Mouse (Mus musculus) megakaryocyte progenitor cell, adult 5-6 weeks (primary cell): ENCODE data around the gene Ccdc173. TPM values are rescaled to one million over a fixed set of nuclear protein-coding genes. Genes with fewer than 3 reads are reported as not detected.

Source experiments
- total RNA-seq, 2 experiments: library from RNA; stranded (forward) in 1 of 2; stranded (reverse) in 1 of 2; fragments of 157-497, 149-512 nt in 1 of 2; fragments of 200-1000 nt in 1 of 2; gene quantifications; 2 replicates each; pipeline versions ENCODE4 v1.2.3 to v1.2.4; 2015 to 2017

Ccdc173 gene
- total RNA-seq, 2 experiments from 2014 or later: 0.54 to 2.5 TPM

Other genes with a start within 250 kb of the Ccdc173 start
- gene Lrp2, start 203.5 kb downstream of the Ccdc173 start, total RNA-seq (2015): not detected in 2 replicates
- gene Lrp2, start 203.5 kb downstream of the Ccdc173 start, total RNA-seq (2017): under 0.01 TPM in 1 of 2 replicates, not detected in the other
- 6.8 and 8.9 TPM in 2 replicates for gene Bbs5, start 142.4 kb downstream of the Ccdc173 start, total RNA-seq (2015)
- gene Bbs5, start 142.4 kb downstream of the Ccdc173 start, total RNA-seq (2017): 4.6 and 5.2 TPM in 2 replicates
- not detected in 2 replicates for gene Klhl41, start 119.5 kb downstream of the Ccdc173 start, total RNA-seq (2015)
- gene Klhl41, start 119.5 kb downstream of the Ccdc173 start, total RNA-seq (2017): 0.07 TPM in 1 of 2 replicates, not detected in the other
- 21.3 and 21.8 TPM in 2 replicates for gene Fastkd1, start 76.1 kb downstream of the Ccdc173 start, total RNA-seq (2015)
- gene Fastkd1, start 76.1 kb downstream of the Ccdc173 start, total RNA-seq (2017): 16.7 and 17.0 TPM in 2 replicates
- 136 and 142 TPM in 2 replicates for gene Ppig, start 67.0 kb downstream of the Ccdc173 start, total RNA-seq (2015)
- gene Ppig, start 67.0 kb downstream of the Ccdc173 start, total RNA-seq (2017): 70.5 and 131 TPM in 2 replicates
- 24.5 and 25.3 TPM in 2 replicates for gene Phospho2, start within 50 bp of the Ccdc173 start, total RNA-seq (2015)
- 21.9 and 25.0 TPM in 2 replicates for gene Phospho2, start within 50 bp of the Ccdc173 start, total RNA-seq (2017)
- 15.1 and 18.7 TPM in 2 replicates for gene Klhl23, start 32.4 kb upstream of the Ccdc173 start, total RNA-seq (2015)
- 28.6 and 30.4 TPM in 2 replicates for gene Klhl23, start 32.4 kb upstream of the Ccdc173 start, total RNA-seq (2017)
- gene Ssb, start 72.0 kb upstream of the Ccdc173 start, total RNA-seq (2015): 421 and 424 TPM in 2 replicates
- gene Ssb, start 72.0 kb upstream of the Ccdc173 start, total RNA-seq (2017): 505 and 604 TPM in 2 replicates
- 41.4 and 42.9 TPM in 2 replicates for gene Mettl5, start 96.0 kb upstream of the Ccdc173 start, total RNA-seq (2015)
- gene Mettl5, start 96.0 kb upstream of the Ccdc173 start, total RNA-seq (2017): 35.3 and 44.0 TPM in 2 replicates
- 34.8 and 42.0 TPM in 2 replicates for gene Ubr3, start 107.7 kb upstream of the Ccdc173 start, total RNA-seq (2015)
- gene Ubr3, start 107.7 kb upstream of the Ccdc173 start, total RNA-seq (2017): 31.7 and 45.8 TPM in 2 replicates
- gene Myo3b, start 249.6 kb upstream of the Ccdc173 start, total RNA-seq (2015): 0.02 TPM in 1 of 2 replicates, not detected in the other
- gene Myo3b, start 249.6 kb upstream of the Ccdc173 start, total RNA-seq (2017): not detected in 2 replicates